Mouse (Mus musculus): ENCODE measurements around the gene Gm49358. TPM values are rescaled to one million over a fixed set of nuclear protein-coding genes. Genes with fewer than 3 reads are reported as not detected.

Gm49358 gene
- polyA plus RNA-seq, 1 experiment from 2014 or later = not detected

- Histone ChIP-seq H3K36me3 (no peaks in the 10 kb centered on the region), H3K27ac (replicated peaks) (peak overlapping the region; percentile 39; the same call in 1 of the 2 replicates), H3K9ac (no peak overlapping the region), H3K4me2 (no peak overlapping the region), H3K9me3 (no peaks in the 10 kb centered on the region), H3K4me1 (replicated peaks) (no peaks in the 10 kb centered on the region), H3K27me3 (no peaks in the 10 kb centered on the region), H3K4me3 (no peak overlapping the region)
- 44% methylated on average over 7 of the region's 7 CpGs for WGBS
- peak; percentile 76 for ATAC-seq (ENCODE audit: low FRiP score, low read depth)
Measured at GRCm38 (mm10) chr10:86761722-86762383, 1.9 kb upstream of the Gm49358 start.

DNA sequence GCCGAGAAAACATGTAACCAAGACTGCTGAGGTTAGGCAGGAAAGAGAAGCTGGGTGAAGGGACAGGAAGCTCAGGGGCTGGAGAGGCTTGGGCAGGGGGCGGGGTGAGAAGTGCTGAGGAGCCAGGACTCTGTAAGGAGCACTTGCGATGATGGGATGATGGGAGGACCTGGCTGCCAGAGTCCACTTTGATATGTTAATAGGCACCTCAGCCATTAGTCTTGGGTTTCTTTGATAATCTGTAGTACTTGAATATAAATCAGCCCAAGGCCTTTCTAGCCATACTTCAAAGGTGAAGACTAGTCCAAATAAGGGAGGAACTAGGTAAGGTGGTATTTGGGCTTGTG is 1.4 kb upstream of the Gm49358 start:
- Histone ChIP-seq H3K27ac (replicated peaks) (peak overlapping the region; percentile 39; the same call in 1 of the 2 replicates), H3K36me3 (no peaks in the 10 kb centered on the region), H3K4me1 (replicated peaks) (no peaks in the 10 kb centered on the region), H3K4me3 (no peak overlapping the region), H3K9ac (no peak overlapping the region), H3K4me2 (no peak overlapping the region), H3K9me3 (no peaks in the 10 kb centered on the region), H3K27me3 (no peaks in the 10 kb centered on the region)
- 71% methylated on average over 3 of the region's 3 CpGs for WGBS
- no peak for ATAC-seq (ENCODE audit: low FRiP score, low read depth)

DNA sequence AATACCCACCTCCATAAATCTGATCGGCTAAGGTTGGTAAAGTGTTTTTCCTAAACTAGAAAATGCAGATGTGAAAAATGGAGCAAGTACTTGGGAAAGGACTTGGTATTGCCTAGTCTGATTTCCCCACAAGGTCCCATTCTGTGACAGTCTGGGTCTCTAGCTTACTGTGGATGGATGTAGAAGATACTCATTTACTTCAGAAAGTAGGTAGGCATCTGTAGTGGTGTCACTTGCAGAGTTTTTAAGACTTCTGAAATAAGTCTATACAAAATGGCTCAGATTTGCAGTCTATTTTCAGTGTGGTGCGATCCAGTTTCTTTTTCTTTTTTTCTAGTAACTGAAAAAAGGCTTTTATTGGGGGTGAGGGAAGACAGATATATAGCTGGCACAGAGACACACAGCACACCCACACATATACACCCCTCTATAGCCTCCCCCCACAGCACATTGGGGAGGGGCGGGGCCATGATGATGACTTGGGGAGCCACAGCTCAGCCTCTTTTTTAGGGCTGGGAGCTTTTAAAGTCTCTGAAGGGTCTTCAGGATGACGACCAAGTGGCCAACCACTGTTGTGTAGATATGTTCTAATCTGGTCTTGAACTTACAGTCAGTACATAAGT is 1.7 kb downstream of the Gm49358 start:
- Histone ChIP-seq H3K9me3 (no peaks in the 10 kb centered on the region), H3K36me3 (no peaks in the 10 kb centered on the region), H3K27ac (replicated peaks) (no peak overlapping the region), H3K4me3 (no peak overlapping the region), H3K27me3 (no peaks in the 10 kb centered on the region), H3K9ac (no peak overlapping the region), H3K4me2 (no peak overlapping the region), H3K4me1 (replicated peaks) (peaks cover 5% of the 10 kb centered on the region; the same call in 1 of the 2 replicates)
- no peak for ATAC-seq (ENCODE audit: low FRiP score, low read depth)
- WGBS = 91% methylated on average over 4 of the region's 4 CpGs

GRCm38 (mm10) chr10:86769216-86769615 is 5.4 kb downstream of the Gm49358 start:
- ATAC-seq (ENCODE audit: low FRiP score, low read depth) = no peak
- no peak overlapping the region for H3K27ac ChIP-seq (replicated peaks)

DNA sequence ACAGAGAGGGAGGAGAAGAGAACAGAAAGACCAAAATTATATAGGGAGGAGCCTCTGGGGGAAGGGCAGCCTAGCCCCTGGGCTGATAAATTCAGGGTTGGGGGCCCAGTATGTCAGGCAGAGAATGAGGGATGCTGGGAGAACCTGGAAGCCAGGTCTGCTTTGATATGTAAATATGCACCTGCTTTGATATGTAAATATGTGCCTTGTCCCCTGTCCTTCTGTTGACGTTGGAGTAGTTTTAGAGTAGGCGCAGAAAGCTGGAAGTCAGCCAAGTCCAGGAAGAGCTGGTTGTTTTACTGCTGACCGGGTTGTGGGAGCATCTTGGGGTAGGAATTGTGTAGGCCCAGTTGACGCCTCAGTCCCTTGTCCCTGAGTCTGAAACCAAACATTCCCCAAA is 6.0 kb downstream of the Gm49358 start:
- Histone ChIP-seq H3K4me3 (no peak overlapping the region), H3K9ac (no peak overlapping the region), H3K36me3 (no peaks in the 10 kb centered on the region), H3K4me1 (replicated peaks) (peaks cover 5% of the 10 kb centered on the region; the same call in 1 of the 2 replicates), H3K4me2 (no peak overlapping the region), H3K27me3 (no peaks in the 10 kb centered on the region), H3K27ac (replicated peaks) (no peak overlapping the region), H3K9me3 (no peaks in the 10 kb centered on the region)
- WGBS = 22% methylated on average over 4 of the region's 4 CpGs
- ATAC-seq (ENCODE audit: low FRiP score, low read depth) = peak; percentile 40; the same call in 1 of the 2 replicates

More at GRCm38 (mm10) chr10:86769216-86769615, 5.4 kb downstream of the Gm49358 start:
- Histone ChIP-seq H3K27me3 (no peaks in the 10 kb centered on the region), H3K36me3 (no peaks in the 10 kb centered on the region), H3K9ac (no peak overlapping the region), H3K9me3 (no peaks in the 10 kb centered on the region), H3K4me1 (replicated peaks) (peaks cover 5% of the 10 kb centered on the region; the same call in 1 of the 2 replicates), H3K4me3 (no peak overlapping the region), H3K4me2 (no peak overlapping the region)
- WGBS = 44% methylated on average over 5 of the region's 5 CpGs

- Histone ChIP-seq H3K27ac (replicated peaks) (peak overlapping the region; percentile 31), H3K9me3 (no peaks in the 10 kb centered on the region), H3K27me3 (no peaks in the 10 kb centered on the region), H3K4me2 (no peak overlapping the region), H3K9ac (no peak overlapping the region), H3K36me3 (no peaks in the 10 kb centered on the region), H3K4me3 (no peak overlapping the region), H3K4me1 (replicated peaks) (peaks cover 5% of the 10 kb centered on the region; the same call in 1 of the 2 replicates)
- no peak; the same call in 1 of the 2 replicates for ATAC-seq (ENCODE audit: low FRiP score, low read depth)
- 80% methylated on average over 5 of the region's 5 CpGs for WGBS
Measured at GRCm38 (mm10) chr10:86771701-86772100, 7.9 kb downstream of the Gm49358 start.

- H3K36me3 ChIP-seq = no peaks in the 10 kb centered on the region
- peak; percentile 61; the same call in 1 of the 2 replicates for ATAC-seq (ENCODE audit: low FRiP score, low read depth)
- H3K27me3 ChIP-seq = no peaks in the 10 kb centered on the region
- H3K4me3 ChIP-seq = no peak overlapping the region
- H3K4me2 ChIP-seq = no peak overlapping the region
- 66% methylated on average over 6 of the region's 6 CpGs for WGBS
- no peak overlapping the region for H3K9ac ChIP-seq
- no peaks in the 10 kb centered on the region for H3K9me3 ChIP-seq
- H3K27ac ChIP-seq (replicated peaks) = peak overlapping the region; percentile 31
- peaks cover 5% of the 10 kb centered on the region; the same call in 1 of the 2 replicates for H3K4me1 ChIP-seq (replicated peaks)
Measured at GRCm38 (mm10) chr10:86772231-86772631, 8.5 kb downstream of the Gm49358 start.

GRCm38 (mm10) chr10:86773360-86773759 is 9.6 kb downstream of the Gm49358 start:
- Histone ChIP-seq H3K9ac (no peak overlapping the region), H3K4me2 (no peak overlapping the region), H3K4me3 (no peak overlapping the region), H3K27me3 (no peaks in the 10 kb centered on the region), H3K9me3 (no peaks in the 10 kb centered on the region), H3K36me3 (no peaks in the 10 kb centered on the region), H3K27ac (replicated peaks) (no peak overlapping the region), H3K4me1 (replicated peaks) (peaks cover 14% of the 10 kb centered on the region)
- 75% methylated on average over 4 of the region's 4 CpGs for WGBS
- ATAC-seq (ENCODE audit: low FRiP score, low read depth) = no peak

- no peak overlapping the region for H3K9ac ChIP-seq
- no peak for ATAC-seq (ENCODE audit: low FRiP score, low read depth)
- WGBS = 84% methylated on average over 9 of the region's 9 CpGs
Measured at GRCm38 (mm10) chr10:86776281-86776680, 12.5 kb downstream of the Gm49358 start.

DNA sequence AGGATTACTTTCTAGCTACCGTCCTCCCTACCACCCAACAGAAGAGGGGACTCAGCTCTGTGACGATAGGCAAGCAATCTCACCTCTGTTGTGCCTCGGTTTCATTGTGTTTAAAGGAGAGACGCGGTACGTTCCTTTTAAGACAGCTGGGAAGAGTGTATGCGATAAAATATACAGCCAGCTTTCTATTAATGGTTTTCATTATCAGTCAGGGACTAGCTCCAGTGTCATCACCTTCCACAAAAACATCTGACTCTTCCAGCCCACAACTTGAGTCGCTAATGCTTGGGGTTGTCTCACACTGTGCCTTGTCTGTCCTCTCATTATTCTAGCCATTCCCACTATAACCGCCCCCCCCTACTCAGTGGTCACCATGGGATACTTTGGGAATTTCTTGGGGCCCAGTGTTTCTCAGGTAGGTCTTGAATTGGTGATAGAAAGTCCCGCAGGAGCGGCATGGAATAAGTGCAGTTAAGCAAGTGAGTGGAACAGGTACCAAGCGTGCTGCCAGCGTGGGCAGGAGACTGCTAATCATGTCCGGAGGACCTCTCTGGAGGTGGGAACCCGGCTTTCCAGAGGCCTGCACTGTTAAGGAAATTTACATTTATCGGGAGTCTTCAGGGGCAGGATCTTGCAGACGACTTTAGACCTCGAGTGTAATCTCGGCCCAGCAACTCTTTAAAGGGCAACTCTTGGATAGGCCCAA is 14.0 kb downstream of the Gm49358 start:
- 39% methylated on average over 19 of the region's 19 CpGs for WGBS
- H3K4me2 ChIP-seq = peak overlapping the region; percentile 85
- peak overlapping the region; percentile 70 for H3K27ac ChIP-seq (replicated peaks)
- no peaks in the 10 kb centered on the region for H3K36me3 ChIP-seq
- no peak for ATAC-seq (ENCODE audit: low FRiP score, low read depth)
- H3K27me3 ChIP-seq = no peaks in the 10 kb centered on the region
- H3K4me3 ChIP-seq = peak overlapping the region; percentile 66
- no peaks in the 10 kb centered on the region for H3K9me3 ChIP-seq
- peaks cover 42% of the 10 kb centered on the region for H3K4me1 ChIP-seq (replicated peaks)
- H3K9ac ChIP-seq = peak overlapping the region; percentile 65

More at GRCm38 (mm10) chr10:86776281-86776680, 12.5 kb downstream of the Gm49358 start:
- Histone ChIP-seq H3K4me2 (no peak overlapping the region), H3K27ac (replicated peaks) (no peak overlapping the region), H3K4me3 (no peak overlapping the region), H3K4me1 (replicated peaks) (peaks cover 30% of the 10 kb centered on the region), H3K27me3 (no peaks in the 10 kb centered on the region), H3K9me3 (no peaks in the 10 kb centered on the region), H3K36me3 (no peaks in the 10 kb centered on the region)

DNA sequence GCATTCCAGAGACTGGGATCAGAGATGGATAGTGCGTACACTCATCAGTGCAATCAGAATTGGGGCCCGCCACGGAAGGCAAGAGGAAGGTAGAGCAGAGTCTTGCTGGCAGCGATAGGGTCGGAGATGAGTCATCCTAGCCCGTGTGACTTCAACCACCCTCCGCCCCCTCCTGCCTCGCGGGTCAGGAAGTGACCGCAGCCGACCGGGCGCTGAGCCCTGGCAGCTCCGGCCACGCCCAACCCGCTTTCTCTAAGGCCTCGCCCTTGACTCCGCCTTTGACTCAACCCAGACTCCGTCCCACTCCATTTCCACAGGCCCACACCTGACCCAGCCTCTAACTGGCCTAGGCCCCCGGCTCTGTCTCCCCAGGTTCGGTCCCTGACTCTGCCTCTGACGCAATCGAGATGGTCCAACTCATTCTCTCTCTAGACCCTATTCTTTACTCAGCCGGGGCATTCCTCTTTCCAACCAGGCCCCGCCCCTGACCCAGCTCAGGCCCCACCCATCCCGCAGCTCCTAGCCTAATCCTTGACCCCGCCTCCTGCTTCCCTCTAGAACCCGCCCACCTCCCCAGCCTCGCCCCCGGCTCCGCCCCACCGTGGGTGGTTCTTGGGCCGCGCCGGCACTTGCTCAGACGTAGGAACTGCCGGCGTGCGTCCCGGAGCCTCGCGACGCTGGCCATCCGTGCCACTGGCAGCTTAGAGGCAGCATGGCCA is 14.8 kb downstream of the Gm49358 start, which contains the start of gene Nt5dc3:
Gene Nt5dc3 (plus strand): TSS at position 608 of the 719 bp plus-strand sequence.
- ATAC-seq (ENCODE audit: low FRiP score, low read depth) = peak; percentile 96
- Histone ChIP-seq H3K36me3 (no peaks in the 10 kb centered on the region), H3K9ac (peak within 1 kb of the TSS; percentile 65), H3K27ac (replicated peaks) (peak within 1 kb of the TSS; percentile 78), H3K4me2 (peak within 1 kb of the TSS; percentile 85), H3K4me1 (replicated peaks) (peaks cover 48% of the 10 kb centered on the region), H3K9me3 (no peaks in the 10 kb centered on the region), H3K27me3 (no peaks in the 10 kb centered on the region), H3K4me3 (peak within 1 kb of the TSS; percentile 66)
- WGBS = under 1% methylated on average over 43 of the region's 44 CpGs
